Mouse (Mus musculus) lung, adult 2 months (tissue): ENCODE measurements around the gene Ky. TPM values are rescaled to one million over a fixed set of nuclear protein-coding genes. Genes with fewer than 3 reads are reported as not detected.

ENCODE experiments used
- DNase-seq: peaks from one replicate; pipeline ENCODE4 v3.0.0; 2022
- H3K4me1 ChIP-seq: fragments of 200-500 bp; 2 replicates; pipeline ENCODE4 v1.6.1; 2011; ENCODE audit warnings: low read length; ENCODE audit not compliant: control insufficient read depth, insufficient read depth
- H3K4me3 ChIP-seq: fragments of 200-500 bp; replicated peaks from 2 replicates; pipeline ENCODE3; 2011; ENCODE audit warnings: low read depth, mild to moderate bottlenecking, control low read depth, low read length; ENCODE audit errors: extremely low read depth
- CTCF ChIP-seq: fragments of 200-500 bp; IDR thresholded peaks from 2 replicates; pipeline ENCODE4 v1.5.1; 2011; ENCODE audit warnings: mild to moderate bottlenecking, low read length, control low read depth; ENCODE audit not compliant: insufficient read depth
- POLR2A ChIP-seq: fragments of 200-500 bp; IDR thresholded peaks from 2 replicates; pipeline ENCODE4 v1.6.1; 2011; ENCODE audit warnings: low read depth, mild to moderate bottlenecking, control low read depth, low read length, borderline replicate concordance; ENCODE audit errors: extremely low read depth
- WGBS: fragments of 180-500 bp; shearing (Covaris S2); methylation state at CpG from one replicate; pipeline ENCODE4 v1.1.7; 2018; 5-methylcytosine and 5-hydroxymethylcytosine counted together
- polyA plus RNA-seq: library from polyadenylated mRNA; depleted of rRNA; stranded (reverse); fragments of >200 nt; gene quantifications from 2 replicates; pipeline ENCODE4 v1.2.3, GENCODE M21; 2012; rRNA removed

The Ky gene
- polyA plus RNA-seq, 1 experiment = 2.9 TPM

DNA sequence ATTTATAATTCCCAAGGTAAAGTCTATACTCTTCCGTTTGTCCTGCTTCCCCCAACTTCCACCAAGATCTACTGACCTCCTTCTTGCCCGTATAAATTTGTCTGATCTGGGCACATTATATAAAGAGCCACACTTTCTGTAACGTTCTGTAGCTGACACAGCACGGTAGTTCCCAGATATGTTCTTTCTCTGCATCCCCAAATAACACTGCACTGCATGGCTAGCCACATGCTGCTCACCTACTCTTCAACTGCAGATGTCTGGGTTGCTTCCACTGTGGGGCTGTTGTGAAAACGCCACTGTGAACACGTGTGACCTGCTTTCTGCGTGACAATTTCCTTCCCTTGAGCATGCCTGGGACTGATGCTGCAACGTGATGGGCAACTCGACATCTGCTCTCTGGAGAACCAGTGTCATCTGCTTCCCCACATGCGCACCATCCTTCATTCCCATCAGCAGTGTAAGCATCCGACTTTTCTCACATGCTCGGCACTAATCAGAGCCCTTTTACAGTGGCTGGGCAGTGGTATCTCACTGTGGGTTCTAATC, 76.4 kb downstream of the Ky start:
- WGBS = 77% methylated on average over 12 of the region's 12 CpGs

DNA sequence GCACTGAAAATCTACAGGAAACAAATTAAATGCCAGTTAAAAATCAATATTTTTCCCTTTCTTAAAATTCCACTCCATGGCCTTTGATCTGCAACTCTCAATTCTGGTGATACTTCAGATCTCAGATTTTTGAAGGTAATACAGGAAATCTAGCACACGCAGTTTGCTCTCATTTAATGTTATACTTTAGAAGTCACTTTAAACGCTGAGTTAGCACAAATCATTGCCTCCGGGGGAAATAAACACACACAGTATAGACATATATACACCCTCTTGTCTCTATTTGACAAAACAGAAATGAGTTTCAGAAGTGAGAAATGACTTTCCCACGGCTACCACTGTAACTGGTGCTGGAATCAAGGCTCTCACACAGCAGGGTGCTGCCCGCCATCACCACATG, 81.8 kb downstream of the Ky start:
- TF ChIP-seq CTCF = no peak
- no peak for DNase-seq
- Histone ChIP-seq H3K4me1 (no peaks in the 10 kb centered on the region), H3K4me3 (no peak overlapping the region)
- 81% methylated on average over 5 of the region's 5 CpGs for WGBS

More for the DNA sequence above, 76.4 kb downstream of the Ky start:
- DNase-seq = no peak
- H3K4me1 ChIP-seq = no peaks in the 10 kb centered on the region
- TF ChIP-seq POLR2A = no peak
- no peak for TF ChIP-seq CTCF
- H3K4me3 ChIP-seq = no peak overlapping the region

- TF ChIP-seq POLR2A (no peak), CTCF (no peak)
- no peak for DNase-seq
- 72% methylated on average over 6 of the region's 6 CpGs for WGBS
- Histone ChIP-seq H3K4me3 (no peak overlapping the region), H3K4me1 (no peaks in the 10 kb centered on the region)
Observed at GRCm38 (mm10) chr9:102594667-102595393, 89.3 kb downstream of the Ky start.

Other genes with a start within 250 kb of the Ky start
- gene Ephb1, start 151.1 kb upstream of the Ky start, polyA plus RNA-seq = 1.00 and 1.1 TPM in 2 replicates
- 52.0 and 65.4 TPM in 2 replicates for gene Anapc13, start 120.5 kb downstream of the Ky start, polyA plus RNA-seq
- 3.1 and 5.2 TPM in 2 replicates for gene Cep63, start 120.8 kb downstream of the Ky start, polyA plus RNA-seq
- gene Amotl2, start 210.9 kb downstream of the Ky start, polyA plus RNA-seq = 82.6 and 101 TPM in 2 replicates